9 mouse cellular contexts compared by ENCODE assay signal in the genomic region with DNA sequence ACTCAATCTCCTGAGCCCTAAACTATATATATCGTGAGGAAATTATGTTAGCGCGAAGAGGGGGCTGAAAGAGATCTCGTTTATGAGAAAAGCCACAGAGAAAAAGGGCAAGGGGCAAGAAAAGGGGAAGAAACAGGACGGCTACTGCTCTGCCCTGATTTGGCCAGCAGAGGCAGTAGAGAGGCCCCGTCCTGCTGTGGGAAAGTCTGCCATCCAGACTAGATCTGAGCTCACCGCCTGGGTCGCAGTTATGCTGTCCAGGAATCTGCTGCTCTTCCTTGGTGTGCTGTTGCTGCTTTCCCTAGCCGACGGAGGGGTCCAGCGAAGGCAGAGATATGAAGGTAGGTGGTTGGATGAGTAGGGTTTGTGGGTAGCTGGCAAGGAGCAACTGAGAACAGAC. TPM values are rescaled to one million over a fixed set of nuclear protein-coding genes. Genes with fewer than 3 reads are reported as not detected.
A peak's percentile ranks its signal among the peaks of the same experiment; 100 is the strongest.
DNase-seq lines count a peak whose midpoint lies in the region; ATAC-seq and TF ChIP-seq lines count a peak whose summit lies in the region.
"Had no signal": no experiment of that assay in that cellular context is flagged by ENCODE, and none has a peak within 500 bp of the region (broad histone marks: within the 10 kb centered on the region; RNA-seq: fewer than 3 reads in every experiment).

A gene (plus strand): TSS at position 189 of the 400 bp plus-strand sequence.

- H3K9ac ChIP-seq in intestine, postnatal 0 days (ENCODE audit: low read depth, low read length): no peak within 1 kb of the TSS
- H3K9ac ChIP-seq in intestine, embryonic 15.5 days: no peak within 1 kb of the TSS
- H3K9ac ChIP-seq in liver, embryonic 11.5 days (ENCODE audit: low read depth, low read length): no peak within 1 kb of the TSS
- H3K9ac ChIP-seq: liver, embryonic 15.5 days had no signal

- no peak for ATAC-seq in intestine, postnatal 0 days
- ATAC-seq in intestine, embryonic 15.5 days: no peak; the same call in 1 of the 2 replicates
- ATAC-seq in liver, embryonic 11.5 days (replicated peaks; ENCODE audit: low FRiP score): no peak
- ATAC-seq in frontal cortex, adult (ENCODE audit: low TSS enrichment): no peak

- no peak within 1 kb of the TSS for H3K27ac ChIP-seq in intestine, postnatal 0 days (ENCODE audit: low read depth, low read length)
- no peak within 1 kb of the TSS for H3K27ac ChIP-seq in intestine, embryonic 15.5 days
- no peak within 1 kb of the TSS for H3K27ac ChIP-seq in embryonic fibroblast, embryonic 13.5 days (ENCODE audit: insufficient read depth, low read length)
- H3K27ac ChIP-seq in liver, embryonic 11.5 days (ENCODE audit: low read depth, low read length): no peak within 1 kb of the TSS
- H3K27ac ChIP-seq: liver, embryonic 15.5 days had no signal

- no peak within 1 kb of the TSS for H3K4me2 ChIP-seq in intestine, postnatal 0 days (replicated peaks; ENCODE audit: low read depth)
- H3K4me2 ChIP-seq in intestine, embryonic 15.5 days (replicated peaks): no peak within 1 kb of the TSS
- no peak within 1 kb of the TSS for H3K4me2 ChIP-seq in liver, embryonic 11.5 days
- H3K4me2 ChIP-seq: liver, embryonic 15.5 days had no signal

- 9% methylated on average over 11 of the region's 11 CpGs for WGBS in intestine, postnatal 0 days
- 14% methylated on average over 11 of the region's 11 CpGs for WGBS in intestine, embryonic 15.5 days
- 10% methylated on average over 11 of the region's 11 CpGs for WGBS in liver, embryonic 11.5 days

- no peak within 1 kb of the TSS for H3K4me3 ChIP-seq in intestine, postnatal 0 days (ENCODE audit: low read depth, low read length)
- H3K4me3 ChIP-seq in intestine, embryonic 15.5 days (replicated peaks): no peak within 1 kb of the TSS
- no peak within 1 kb of the TSS for H3K4me3 ChIP-seq in embryonic fibroblast, embryonic 13.5 days (ENCODE audit: insufficient read depth, low read length)
- H3K4me3 ChIP-seq in liver, embryonic 11.5 days (ENCODE audit: low read depth, low read length): no peak within 1 kb of the TSS
- H3K4me3 ChIP-seq: liver, embryonic 15.5 days had no signal

- peak; percentile 92 for TF ChIP-seq CTCF in intestine, postnatal 0 days (IDR thresholded peaks at IDR 0.05; ENCODE audit: low read depth)
- TF ChIP-seq CTCF in embryonic fibroblast, embryonic 13.5 days (IDR thresholded peaks at IDR 0.05; ENCODE audit: borderline replicate concordance, insufficient read depth, low read length): peak; percentile 56; the same call in 1 of the 2 replicates

- H3K9me3 ChIP-seq in intestine, postnatal 0 days (ENCODE audit: control insufficient read depth): no peaks in the 10 kb centered on the region
- no peaks in the 10 kb centered on the region for H3K9me3 ChIP-seq in intestine, embryonic 15.5 days
- no peaks in the 10 kb centered on the region for H3K9me3 ChIP-seq in liver, embryonic 11.5 days (ENCODE audit: control insufficient read depth, low read length)
- H3K9me3 ChIP-seq: liver, embryonic 15.5 days had no signal

- no peaks in the 10 kb centered on the region for H3K36me3 ChIP-seq in intestine, postnatal 0 days (ENCODE audit: control insufficient read depth, insufficient read depth)
- no peaks in the 10 kb centered on the region for H3K36me3 ChIP-seq in intestine, embryonic 15.5 days
- H3K36me3 ChIP-seq in liver, embryonic 11.5 days (ENCODE audit: control insufficient read depth, insufficient read depth, low read length): no peaks in the 10 kb centered on the region
- H3K36me3 ChIP-seq: liver, embryonic 15.5 days had no signal

- H3K4me1 ChIP-seq in intestine, postnatal 0 days (replicated peaks; ENCODE audit: control insufficient read depth, insufficient read depth, low read length): no peaks in the 10 kb centered on the region
- H3K4me1 ChIP-seq in intestine, embryonic 15.5 days (replicated peaks): no peaks in the 10 kb centered on the region
- no peaks in the 10 kb centered on the region for H3K4me1 ChIP-seq in embryonic fibroblast, embryonic 13.5 days (ENCODE audit: control insufficient read depth, insufficient read depth, low read length)
- H3K4me1 ChIP-seq in liver, embryonic 11.5 days (replicated peaks; ENCODE audit: control insufficient read depth, insufficient read depth, low read length): no peaks in the 10 kb centered on the region
- H3K4me1 ChIP-seq: liver, embryonic 15.5 days had no signal

- no peaks in the 10 kb centered on the region for H3K27me3 ChIP-seq in intestine, postnatal 0 days (replicated peaks; ENCODE audit: control insufficient read depth, insufficient read depth, low read length)
- no peaks in the 10 kb centered on the region for H3K27me3 ChIP-seq in intestine, embryonic 15.5 days (replicated peaks)
- H3K27me3 ChIP-seq in liver, embryonic 11.5 days (replicated peaks; ENCODE audit: control insufficient read depth, insufficient read depth, low read length): no peaks in the 10 kb centered on the region
- H3K27me3 ChIP-seq: liver, embryonic 15.5 days had no signal

- peak; percentile 69 for DNase-seq in ES-CJ7 (ENCODE audit: low read depth, low spot score)
- peak; percentile 58 for DNase-seq in adrenal gland, postnatal 14 days
- peak; percentile 38 for DNase-seq in liver, embryonic 11.5 days (ENCODE audit: low spot score)
- DNase-seq in retina, embryonic 14.5 days (ENCODE audit: low spot score): peak; percentile 71

- no peak for TF ChIP-seq POLR2A in embryonic fibroblast, embryonic 13.5 days (IDR thresholded peaks at IDR 0.05; ENCODE audit: low read depth, low read length)

RNA-seq across cellular contexts. Expression of the gene that starts here (rescaled TPM):
- not detected in 2 replicates for polyA plus RNA-seq in intestine, postnatal 0 days (2015; fragmentation: Nextera tagmentation; extraction: Ambion mirVana)
- 0.56 and 0.72 TPM in 2 replicates for polyA plus RNA-seq in intestine, embryonic 15.5 days (2015; fragmentation: Nextera tagmentation; extraction: Ambion mirVana)
- total RNA-seq in adrenal gland, postnatal 14 days (2021): not detected in 2 replicates
- polyA plus RNA-seq in embryonic fibroblast, embryonic 13.5 days (2011; ENCODE audit: insufficient read length, low read depth, missing spikeins): not detected in 2 replicates
- not detected in 2 replicates for polyA plus RNA-seq in liver, embryonic 11.5 days (2014; fragmentation: Nextera tagmentation; extraction: Ambion mirVana)
- polyA plus RNA-seq: liver, embryonic 15.5 days had no signal

Comparison
In these comparisons a context has a peak if more than half of its experiments do, and no peak if none do; other contexts are left out.
1. Peak in DNase-seq in adrenal gland, postnatal 14 days; RNA of the gene not detected or under 1 TPM.
2. Peak in DNase-seq in liver, embryonic 11.5 days; RNA of the gene not detected or under 1 TPM.